Mouse (Mus musculus) embryo, embryonic 10 days (tissue): ENCODE results near the gene Spock1.

Source experiments
- DNase-seq: peaks from one replicate; pipeline ENCODE4 v3.0.0-alpha.2; 2015; ENCODE audit warnings: low spot score

Gene Spock1

DNA sequence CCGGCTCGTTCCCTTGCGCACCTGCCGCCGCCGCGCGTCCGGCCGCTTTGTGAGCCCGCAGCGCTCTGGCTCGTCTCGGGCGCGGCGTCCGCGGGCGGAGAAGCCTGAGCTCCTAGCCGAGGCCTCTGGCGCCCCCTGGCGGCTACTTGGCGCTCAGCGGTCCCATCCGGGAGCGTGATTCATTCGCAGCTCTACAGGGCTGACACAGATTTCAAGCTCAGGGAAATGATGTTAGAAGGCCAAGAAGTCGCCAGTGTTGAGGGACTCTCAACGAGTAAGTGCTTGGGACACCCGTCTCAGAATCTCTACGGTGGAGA is at the start of gene Spock1:
Gene Spock1, minus strand, starts transcription at position 67 of the 317 bp plus-strand sequence.
- peak; percentile 88 for DNase-seq

DNA sequence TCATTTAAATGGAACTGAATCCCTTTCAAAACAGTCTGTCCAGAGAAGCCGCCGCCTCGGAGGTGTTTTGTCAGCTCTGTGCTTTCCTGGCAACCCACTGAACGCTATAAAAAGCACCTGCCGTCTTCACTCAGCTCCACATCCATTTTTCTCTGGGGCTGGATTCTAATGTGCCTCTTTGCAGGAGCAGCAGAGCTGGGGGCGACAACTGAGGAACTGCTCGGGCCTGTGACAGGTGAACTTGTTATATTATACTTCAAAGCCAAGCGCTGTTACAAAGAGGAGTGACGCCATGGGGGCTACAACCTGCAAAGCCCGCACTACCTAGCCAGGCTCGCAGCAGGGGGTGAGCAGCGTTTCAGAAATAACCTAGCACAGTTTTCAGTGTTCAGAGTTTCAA is 42.0 kb upstream of the Spock1 start:
- DNase-seq = no peak

DNA sequence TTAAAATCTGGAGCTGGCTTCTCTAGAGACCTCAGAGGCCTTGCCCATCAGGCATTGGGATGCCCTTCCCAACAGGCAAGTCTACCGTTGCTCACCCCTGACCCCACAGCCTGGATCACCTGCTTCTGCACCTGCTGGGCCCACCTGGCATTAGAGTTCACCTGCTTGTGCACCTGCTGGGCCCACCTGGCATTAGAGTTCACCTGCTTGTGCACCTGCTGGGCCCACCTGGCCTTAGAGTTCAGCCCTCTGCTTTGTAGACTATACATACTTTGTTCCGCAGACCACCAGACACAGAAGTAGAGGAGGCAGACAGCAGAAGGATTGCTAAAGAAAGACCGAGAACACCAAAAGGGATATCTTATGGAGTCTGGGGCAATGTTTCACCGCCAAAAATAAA is 41.4 kb upstream of the Spock1 start:
- no peak for DNase-seq

DNA sequence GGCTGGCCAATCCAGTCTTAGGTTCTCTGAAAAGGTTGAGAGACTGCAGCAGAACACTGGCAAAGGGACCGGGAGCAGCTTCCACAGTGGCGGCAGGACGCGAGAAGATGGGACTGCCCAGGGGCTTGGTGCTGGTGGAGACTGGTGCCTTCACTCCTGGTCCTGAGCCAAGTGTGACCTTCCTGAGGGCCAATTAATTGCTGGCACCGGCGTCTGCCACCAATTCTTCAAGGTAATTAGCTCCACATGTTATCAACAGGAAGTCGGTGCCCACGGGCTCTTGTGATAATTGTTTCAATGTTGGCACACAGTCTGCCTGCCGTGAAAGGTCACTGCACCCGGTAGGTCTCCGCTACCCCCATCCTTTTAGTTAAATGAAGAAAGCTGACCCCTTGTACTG is 37.1 kb upstream of the Spock1 start:
- DNase-seq = peak; percentile 19

DNA sequence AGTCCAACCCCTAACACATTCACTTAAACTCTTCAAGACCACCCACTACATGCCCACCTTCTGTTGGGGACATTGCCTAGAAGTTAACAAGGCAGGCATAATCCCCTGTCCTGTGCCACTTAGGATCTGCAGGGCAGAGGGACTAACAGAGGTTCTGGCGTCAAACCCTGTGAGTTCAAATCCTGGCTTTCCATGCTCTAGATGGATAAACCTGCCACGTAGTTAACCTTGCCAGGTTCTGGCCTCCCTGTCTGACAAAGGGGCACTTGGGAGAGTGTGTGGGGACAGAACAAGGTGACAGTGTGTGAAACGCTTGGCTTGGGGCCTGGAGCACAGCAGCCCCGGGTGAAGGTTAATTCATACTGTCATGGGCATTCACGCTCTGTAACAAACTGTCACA is 36.3 kb upstream of the Spock1 start:
- no peak for DNase-seq

DNA sequence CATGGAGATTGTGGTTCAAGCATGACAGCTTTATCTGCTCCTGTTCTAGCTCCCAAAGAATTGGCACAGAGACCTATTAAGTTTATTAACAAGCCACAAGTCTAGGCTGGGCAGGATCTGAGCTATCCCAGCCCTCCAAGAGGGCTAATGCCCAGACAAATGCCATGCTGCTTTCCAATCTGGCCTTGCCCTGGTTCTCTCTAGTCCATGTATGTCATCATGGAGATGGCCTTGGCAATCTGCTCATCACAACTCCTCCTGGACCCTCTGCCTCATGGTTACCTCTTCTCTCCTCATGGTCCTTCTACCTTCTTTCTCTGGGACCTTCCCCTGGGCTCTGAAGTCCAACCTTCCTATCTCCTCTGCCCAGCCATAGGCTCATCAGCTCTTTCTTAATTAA is 35.8 kb upstream of the Spock1 start:
- DNase-seq = no peak

DNA sequence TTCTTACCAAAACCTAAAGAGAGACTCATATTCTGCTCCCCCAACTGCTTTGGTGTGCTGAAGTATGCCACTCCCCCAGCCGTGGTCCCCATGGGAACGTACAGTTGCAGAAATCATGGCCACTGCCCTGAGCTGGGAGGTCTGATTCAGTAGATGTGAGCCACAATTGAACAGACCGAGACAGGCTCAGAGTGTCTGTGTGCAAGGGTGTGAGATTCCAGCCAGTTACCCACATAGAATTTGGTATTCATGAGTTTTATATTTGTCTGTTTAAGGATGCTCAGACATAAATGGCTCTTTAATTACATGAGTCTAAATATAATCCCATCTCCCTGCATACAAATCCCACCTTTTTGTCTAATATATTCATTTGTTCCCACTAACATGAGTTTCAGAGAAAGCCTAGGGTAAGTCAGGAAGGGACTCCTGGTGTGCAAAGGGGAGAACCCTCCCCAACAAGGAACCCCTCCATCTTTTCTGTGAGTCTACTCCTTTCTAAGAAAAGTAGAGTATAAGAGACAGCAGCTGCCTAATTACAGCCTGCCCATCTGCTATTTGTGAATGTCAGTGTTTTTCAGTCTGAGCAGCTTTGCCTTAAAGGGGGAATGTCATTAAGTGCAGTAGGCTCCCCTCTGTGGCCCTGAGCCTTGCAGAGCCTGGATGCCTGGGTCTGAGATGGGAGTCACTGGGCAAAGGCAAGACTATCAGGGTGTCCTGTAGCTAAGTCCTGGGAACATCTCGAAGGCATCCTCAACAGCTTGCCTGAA is 29.5 kb upstream of the Spock1 start:
- no peak for DNase-seq

DNA sequence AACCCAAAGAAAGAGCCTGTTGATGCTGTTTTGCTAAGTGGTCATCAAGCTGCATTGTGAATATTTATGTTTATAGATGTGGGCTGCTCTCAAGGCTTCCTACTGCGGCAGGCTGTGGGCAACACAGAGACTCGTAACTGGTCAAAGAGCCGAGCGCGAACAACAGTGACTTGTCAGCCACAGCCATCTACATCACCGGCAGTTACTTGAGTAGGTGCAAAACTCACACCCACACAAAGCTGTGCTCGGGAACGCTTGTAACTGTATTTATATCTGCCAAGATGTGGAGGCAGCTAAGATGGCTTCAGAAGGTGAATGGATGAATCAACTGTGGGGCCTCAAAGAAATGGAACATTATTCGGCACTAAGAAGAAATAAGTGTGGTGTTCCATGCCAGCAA is 23.9 kb upstream of the Spock1 start:
- no peak for DNase-seq

DNA sequence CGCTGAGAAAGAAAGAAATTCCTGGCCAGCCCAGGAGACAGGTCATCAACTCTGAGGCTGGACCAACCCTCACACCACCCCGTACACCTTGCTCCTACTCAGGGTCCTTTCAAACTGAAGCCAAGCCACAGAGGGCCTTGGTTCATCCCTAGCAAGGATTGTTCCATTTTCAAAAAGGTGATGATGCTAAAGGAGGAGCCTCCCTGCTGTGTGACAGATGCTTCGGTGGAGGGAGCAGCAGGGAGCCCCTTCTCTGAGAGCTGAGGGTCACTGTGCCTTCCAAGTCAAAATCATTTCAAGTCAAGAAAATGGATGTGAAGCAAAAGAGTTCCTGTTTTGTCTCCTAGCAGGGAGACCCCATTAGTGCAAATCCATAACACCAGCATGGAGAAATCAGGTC is 23.2 kb upstream of the Spock1 start:
- DNase-seq = no peak

DNA sequence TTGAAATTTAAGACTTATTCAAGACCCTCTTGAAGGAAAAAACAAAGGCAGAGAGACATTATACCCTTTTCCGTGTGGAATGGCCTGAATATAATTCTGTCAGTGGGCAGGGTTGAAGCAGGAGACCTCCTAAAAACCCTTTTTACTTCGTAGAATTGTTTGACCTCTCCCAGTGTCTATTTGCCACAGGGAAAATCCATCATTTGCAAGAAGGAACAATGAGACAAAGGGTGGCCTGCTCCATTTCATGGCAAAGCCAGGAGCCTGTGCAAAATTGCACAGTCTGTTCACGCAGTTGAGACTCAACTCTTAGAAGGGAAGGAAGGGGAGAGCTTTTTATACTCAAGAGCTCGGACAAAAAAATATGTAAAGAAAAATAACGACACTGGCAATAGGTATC is 22.6 kb upstream of the Spock1 start:
- peak; percentile 60 for DNase-seq

DNA sequence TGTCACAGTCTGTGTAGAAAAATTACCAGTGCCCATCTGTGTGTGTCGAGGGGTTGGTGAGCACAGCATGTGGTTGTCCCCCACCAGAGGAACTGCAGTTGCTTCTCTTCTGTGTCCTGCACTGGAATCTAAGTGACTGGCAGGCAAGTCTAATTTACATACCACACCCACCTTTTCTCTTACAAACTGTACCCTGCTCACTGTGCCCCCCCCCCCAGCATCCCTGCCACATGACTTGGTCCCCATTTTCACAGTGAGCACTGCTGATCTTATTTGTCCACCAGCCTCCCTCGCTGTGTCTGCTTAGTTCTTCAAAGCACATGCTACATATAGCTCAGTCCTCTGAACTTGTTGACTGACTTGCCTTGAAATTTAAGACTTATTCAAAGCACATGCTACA is 22.2 kb upstream of the Spock1 start:
- DNase-seq = peak; percentile 56

DNA sequence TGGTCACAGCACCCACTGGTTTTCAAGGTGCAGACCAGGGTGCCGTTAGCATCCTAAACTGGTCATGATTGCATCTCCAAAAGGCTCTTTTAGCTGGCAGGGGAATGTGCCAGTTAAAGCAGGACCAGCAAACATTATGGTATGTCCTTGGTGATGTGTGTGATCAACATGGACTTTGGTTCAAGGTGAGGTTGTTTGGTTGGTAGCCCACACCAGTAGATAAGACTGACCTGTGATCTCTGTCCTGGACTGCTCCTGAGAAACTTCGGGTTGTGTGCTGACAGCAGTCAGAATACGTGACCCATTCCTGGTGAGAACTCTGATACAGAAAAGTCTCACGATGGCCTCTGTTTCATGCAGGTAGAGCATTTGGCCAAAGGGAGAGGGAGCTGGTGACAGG is 11.8 kb upstream of the Spock1 start:
- DNase-seq = no peak

DNA sequence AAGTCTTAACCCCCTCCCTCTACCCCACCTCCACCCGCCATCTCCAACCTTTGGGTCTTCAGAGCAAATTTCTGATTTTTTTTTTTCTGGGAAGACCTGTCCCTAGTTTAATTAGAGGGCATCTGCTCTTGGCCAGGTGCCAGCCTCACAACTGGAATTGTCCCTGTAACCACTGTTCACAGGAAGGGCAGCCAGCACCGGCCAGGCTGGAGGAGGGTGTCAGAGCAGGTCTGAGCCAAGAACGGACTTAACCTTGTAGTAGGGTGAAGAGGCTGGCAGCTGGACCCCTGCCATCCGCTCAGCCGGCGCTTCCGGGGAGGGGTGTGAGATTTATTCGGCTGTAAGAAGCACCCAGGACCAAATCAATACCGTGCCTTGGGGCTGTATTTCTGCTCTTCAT is 3.0 kb upstream of the Spock1 start:
- DNase-seq = no peak

DNA sequence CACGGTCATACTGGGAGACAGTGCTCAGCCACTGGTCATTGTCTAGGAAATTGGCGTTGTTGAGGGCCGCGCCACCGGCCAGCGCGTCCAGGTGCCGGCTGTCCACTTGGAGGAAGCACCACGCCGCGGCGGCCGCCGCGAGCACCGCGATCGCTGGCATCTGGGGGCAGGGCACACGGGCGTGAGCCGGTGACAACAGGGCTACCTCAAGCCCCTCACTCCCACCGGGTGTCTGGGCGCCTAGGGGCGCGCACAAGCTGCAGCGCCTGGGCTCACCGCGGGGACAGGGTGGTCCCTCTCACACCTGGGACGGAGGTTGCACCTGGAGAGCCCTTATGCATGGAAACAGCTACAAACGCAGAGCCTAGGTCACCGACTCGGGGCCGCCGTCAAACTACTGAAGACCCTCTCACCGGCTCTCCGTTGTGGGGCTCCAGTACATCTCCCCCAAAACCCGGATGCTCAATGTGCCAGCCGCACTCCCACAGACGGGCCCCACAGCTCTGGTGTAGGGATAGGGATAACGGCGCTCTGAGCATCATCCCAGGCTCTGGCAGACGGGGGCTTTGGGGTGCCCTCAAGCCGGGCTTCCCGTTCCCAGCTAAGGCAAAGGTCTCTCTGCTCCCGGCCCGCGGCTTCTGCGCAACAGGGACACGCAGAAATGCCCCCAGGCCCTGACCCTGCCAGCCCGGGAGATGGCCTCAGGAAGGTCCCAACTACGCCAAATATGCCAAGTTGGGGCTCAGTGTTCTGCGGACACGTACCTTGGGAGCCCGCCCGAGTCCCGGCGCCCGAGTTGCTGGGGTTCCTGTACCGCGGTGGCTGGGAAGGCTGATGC is 485 bp downstream of the Spock1 start:
- DNase-seq = no peak

DNA sequence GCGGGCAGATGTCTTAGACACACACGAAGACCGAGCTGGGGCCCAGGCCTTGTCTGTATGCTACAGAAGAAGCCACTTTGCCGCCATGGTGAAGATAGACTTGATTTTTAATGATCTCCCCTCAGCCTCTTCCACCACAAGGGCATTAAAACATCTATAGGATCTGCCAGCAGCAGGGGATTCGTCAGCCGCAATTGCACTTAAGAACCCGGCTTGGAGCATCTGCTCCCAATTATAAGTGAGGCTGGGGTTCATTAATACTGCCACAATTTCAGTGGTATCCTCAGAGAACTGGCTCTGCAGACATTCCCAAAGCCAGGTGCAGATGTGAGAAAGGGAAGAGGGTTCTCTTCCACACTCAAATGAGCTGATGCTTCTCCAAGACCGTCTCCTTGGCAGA is 13.5 kb downstream of the Spock1 start:
- peak; percentile 26 for DNase-seq

DNA sequence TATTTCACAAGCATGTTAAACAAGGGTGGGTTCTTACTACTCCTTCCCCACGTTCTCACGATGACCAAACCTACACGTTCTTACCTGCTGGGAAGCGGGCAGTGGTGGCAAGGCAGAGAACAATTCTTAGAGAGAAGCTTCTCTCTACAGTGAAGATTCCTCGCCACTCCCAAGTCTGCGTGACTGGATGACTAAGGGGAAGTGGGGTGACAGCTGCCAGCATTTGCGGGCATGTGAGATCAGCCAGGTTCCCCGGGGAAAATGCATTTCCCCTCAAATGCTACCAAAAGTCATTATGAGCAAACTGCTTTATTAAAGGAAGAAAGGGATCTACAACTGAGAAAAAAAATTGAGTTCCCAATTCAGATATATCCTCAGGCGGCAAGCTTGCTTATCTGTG is 18.4 kb downstream of the Spock1 start:
- DNase-seq = no peak

DNA sequence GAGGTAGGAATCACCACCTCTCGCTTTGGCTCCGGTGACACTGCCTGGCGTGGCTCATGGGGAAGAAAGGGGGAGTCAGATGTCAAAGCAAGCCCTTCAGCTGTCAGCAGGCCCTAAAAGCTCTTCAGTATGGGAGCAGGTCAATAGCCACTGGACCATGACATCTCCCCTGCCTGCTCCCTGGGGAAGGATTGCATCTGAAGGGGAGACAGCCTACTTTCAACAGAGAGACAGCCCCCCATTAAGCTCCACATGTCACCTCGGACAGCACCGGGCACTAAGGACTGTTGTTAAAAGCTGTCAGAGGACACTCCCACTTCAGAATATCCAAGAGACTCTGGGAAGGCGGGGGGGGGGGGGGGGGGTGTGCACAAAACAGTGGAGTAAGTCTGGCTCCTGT is 19.1 kb downstream of the Spock1 start:
- DNase-seq = peak; percentile 60

DNA sequence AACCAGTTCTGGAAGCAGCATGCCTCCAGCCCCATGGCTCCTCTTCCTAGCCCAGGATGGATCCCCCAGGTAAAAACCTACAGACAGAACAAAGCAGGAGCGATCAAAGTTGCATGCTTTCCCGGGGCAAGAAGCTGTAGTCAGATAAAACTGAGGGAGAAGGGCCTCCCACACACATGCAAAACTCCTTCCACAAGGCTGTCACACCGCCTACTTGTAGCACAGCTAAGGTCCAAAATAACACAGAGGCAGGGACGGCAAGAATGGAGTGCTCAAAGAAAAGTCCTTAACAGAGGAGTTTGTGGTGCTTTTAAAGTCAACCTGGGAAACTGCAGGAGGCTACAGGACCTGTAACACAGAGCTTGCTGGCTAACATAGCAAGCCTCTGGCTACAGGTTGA is 28.3 kb downstream of the Spock1 start:
- no peak for DNase-seq

DNA sequence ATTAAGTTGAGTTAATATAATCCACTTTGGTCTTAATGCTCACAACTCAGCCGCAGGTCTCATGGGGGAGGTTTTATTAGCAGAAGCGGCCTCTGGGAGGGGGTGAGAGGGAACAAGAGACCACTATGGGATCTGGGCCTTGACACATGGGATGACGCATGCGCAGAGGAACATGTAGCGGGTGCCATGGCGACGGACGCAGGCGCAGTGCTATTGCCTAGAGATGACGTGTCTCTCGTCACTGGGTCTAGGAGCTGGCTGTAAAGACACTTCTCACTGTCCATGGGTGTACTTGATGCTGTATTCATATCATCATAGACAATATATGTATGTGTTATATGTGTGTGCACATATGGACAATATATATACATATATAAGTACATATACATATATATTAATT is 29.3 kb downstream of the Spock1 start:
- peak; percentile 16 for DNase-seq

DNA sequence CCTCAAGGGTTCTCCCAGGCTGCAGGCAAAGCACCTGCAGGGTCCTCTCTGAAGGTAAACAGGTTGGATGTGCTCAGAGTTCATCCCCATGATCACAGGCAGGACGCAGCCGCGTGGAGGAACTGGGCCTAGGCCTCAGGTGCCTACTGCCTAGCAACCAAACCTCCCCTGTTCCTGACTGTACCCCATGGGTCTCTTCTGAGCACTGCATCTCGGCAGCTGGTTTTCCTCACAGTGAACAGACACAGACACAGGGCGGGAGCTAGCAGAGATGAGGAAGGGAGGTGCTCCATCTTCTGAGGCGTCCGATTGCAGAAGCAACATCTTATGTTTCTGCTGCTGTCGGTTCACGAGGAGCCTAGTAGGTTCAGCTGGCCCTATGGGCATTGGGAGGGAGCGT is 30.4 kb downstream of the Spock1 start:
- DNase-seq = no peak

DNA sequence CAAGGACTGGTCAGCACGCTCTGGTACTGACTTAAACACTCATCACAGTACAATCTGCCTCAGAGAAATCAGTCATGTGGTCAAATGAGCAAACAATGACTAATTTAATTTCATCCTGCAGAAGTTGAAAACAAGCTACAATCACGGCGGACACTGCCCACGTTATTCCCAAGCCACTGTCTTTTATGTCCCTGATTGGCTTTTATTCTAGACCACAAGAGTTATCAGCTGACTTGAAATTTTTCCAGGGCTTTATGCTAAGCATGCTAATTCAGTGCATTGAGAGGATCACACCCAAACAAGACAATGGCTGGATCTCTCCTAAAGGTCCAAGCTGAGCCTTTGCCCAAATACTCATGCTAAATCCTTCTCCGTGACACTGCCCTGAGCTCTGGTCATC is 31.2 kb downstream of the Spock1 start:
- DNase-seq = no peak

DNA sequence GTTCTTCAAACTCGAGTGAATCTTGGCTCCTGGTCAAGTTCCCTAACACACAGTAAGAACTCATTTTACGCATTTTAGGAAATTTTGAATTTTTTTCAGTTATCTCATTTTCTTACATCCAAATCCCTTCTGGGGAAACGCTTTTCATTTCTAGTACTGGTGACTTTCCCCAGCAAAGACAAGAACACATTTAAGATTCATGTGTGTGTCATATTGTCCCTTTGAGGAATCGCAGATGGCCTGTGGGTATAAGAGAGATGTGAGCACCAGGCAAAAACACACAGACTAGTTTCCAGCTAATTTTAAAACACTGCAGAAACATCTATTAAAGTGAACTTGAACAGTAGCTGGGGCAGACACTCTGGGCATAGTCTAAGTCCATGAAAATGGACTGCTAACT is 38.1 kb downstream of the Spock1 start:
- DNase-seq = no peak

DNA sequence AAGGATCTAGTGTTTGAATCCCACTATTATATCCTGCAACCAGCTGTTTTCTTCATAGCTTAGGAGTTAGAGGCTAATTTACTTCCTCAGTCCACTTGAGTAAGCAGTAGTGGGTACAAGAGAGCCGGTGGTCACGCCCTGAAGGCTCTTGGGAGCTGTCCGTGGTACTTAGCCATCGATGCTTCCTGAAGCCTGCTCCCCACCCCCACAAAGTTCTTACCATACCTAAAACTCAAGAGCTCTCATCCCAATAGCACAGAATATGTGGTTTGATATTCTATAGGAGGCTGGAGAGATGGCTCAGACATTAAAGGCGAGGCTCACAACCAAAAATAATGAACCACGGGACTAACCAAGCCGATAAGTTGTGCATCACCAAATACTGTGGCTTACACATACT is 40.5 kb downstream of the Spock1 start:
- DNase-seq = peak; percentile 80

DNA sequence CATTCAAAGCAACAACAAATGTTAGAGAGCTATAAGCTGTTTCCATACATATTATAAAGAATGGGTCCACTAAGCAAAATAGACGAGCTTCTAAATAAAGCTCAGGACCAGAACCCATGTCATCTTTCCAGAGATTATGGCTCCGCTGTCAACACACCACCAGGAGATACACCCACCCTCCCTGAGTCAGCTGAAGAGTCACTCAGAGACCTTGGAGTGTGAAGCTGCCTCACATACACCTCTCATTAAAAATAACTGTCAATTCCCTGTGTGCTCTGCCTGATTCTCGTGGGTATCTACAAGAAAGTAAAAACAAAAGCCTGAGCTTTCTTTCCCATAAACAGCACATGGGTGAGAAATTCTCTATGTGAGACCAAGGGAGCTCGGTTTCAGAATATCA is 43.1 kb downstream of the Spock1 start:
- no peak for DNase-seq
